Mouse (Mus musculus): Measurements from ENCODE around the gene Upk2.

- TF ChIP-seq POLR2A (IDR thresholded peaks at IDR 0.05; ENCODE audit: insufficient read depth, low read length), result no peak
- TF ChIP-seq CTCF (IDR thresholded peaks at IDR 0.05; ENCODE audit: low read depth, low read length), result peak; percentile 33
- 0 out of 2 replicates have a peak, but pooled peaks have one; percentile 36 for TF ChIP-seq EP300 (IDR thresholded peaks at IDR 0.05; ENCODE audit: insufficient read depth, low read depth, low read length)
These were observed 27.8 kb upstream of the Upk2 start, which contains the start of gene Bcl9l for GRCm38 (mm10) chr9:44482552-44482951.
